Comparison of ENCODE assay signal across 8 mouse cellular contexts in the genomic region with DNA sequence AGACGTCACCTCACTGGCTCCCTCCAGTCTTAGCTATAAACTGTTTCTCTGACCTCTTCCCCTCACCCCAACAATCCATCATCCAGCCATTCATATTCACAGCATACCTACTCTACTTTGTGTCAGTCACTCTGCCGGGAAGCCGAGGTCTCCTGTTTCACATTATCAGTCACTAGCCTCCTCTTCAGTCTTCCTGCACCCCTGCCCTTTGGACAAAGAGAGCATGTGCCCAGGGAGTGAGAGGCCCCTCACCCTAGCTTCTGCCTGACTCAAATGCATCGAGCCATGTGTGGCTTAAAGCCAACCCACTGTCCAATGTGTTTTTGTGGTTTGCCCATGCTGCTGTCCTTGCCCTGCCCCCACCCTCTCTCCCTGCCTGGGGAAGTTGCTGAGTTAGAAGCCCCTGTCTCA. TPM values are rescaled to one million over a fixed set of nuclear protein-coding genes. Genes with fewer than 3 reads are reported as not detected.
A peak's percentile ranks its signal among the peaks of the same experiment; 100 is the strongest.
DNase-seq lines count a peak whose midpoint lies in the region; ATAC-seq lines count a peak whose summit lies in the region.

No protein-coding gene starts in this region.

- no peaks in the 10 kb centered on the region for H3K36me3 ChIP-seq in kidney, embryonic 14.5 days (ENCODE audit: control insufficient read depth, insufficient read depth, low read length)
- H3K36me3 ChIP-seq in embryonic facial prominence, embryonic 11.5 days (replicated peaks; ENCODE audit: control insufficient read depth, insufficient read depth, low read depth, low read length): no peaks in the 10 kb centered on the region
- H3K36me3 ChIP-seq in liver, embryonic 15.5 days (replicated peaks): no peaks in the 10 kb centered on the region

- H3K27me3 ChIP-seq in kidney, embryonic 14.5 days (ENCODE audit: control insufficient read depth, insufficient read depth, low read length): no peaks in the 10 kb centered on the region
- no peaks in the 10 kb centered on the region for H3K27me3 ChIP-seq in embryonic facial prominence, embryonic 11.5 days (ENCODE audit: control insufficient read depth, insufficient read depth, low read length)
- H3K27me3 ChIP-seq in liver, embryonic 15.5 days: no peaks in the 10 kb centered on the region

- H3K9me3 ChIP-seq in kidney, embryonic 14.5 days (ENCODE audit: control insufficient read depth, low read length): no peaks in the 10 kb centered on the region
- H3K9me3 ChIP-seq in embryonic facial prominence, embryonic 11.5 days (replicated peaks; ENCODE audit: control insufficient read depth, low read length): no peaks in the 10 kb centered on the region
- H3K9me3 ChIP-seq in liver, embryonic 15.5 days (replicated peaks): no peaks in the 10 kb centered on the region

- H3K4me3 ChIP-seq in kidney, embryonic 14.5 days (ENCODE audit: low read length): no peak overlapping the region
- no peak overlapping the region for H3K4me3 ChIP-seq in embryonic facial prominence, embryonic 11.5 days (ENCODE audit: low read depth, low read length)
- H3K4me3 ChIP-seq in liver, embryonic 15.5 days (replicated peaks): no peak overlapping the region

- ATAC-seq in kidney, embryonic 14.5 days (ENCODE audit: low FRiP score, low TSS enrichment): 0 out of 2 replicates have a peak, but pooled peaks have one; percentile 65
- 0 out of 2 replicates have a peak, but pooled peaks have one; percentile 39 for ATAC-seq in embryonic facial prominence, embryonic 11.5 days (replicated peaks; ENCODE audit: insufficient number of reproducible peaks, low FRiP score, low TSS enrichment, low read depth)
- peak; percentile 40 for ATAC-seq in liver, embryonic 15.5 days (ENCODE audit: insufficient read depth)

- H3K27ac ChIP-seq in kidney, embryonic 14.5 days (ENCODE audit: low read depth, low read length): no peak overlapping the region; the same call in 1 of the 2 replicates
- H3K27ac ChIP-seq in embryonic facial prominence, embryonic 11.5 days (replicated peaks; ENCODE audit: low read depth, low read length): no peak overlapping the region
- H3K27ac ChIP-seq in liver, embryonic 15.5 days (replicated peaks): no peak overlapping the region

- WGBS in kidney, embryonic 14.5 days: 8% methylated on average over 4 of the region's 4 CpGs
- 32% methylated on average over 4 of the region's 4 CpGs for WGBS in embryonic facial prominence, embryonic 11.5 days
- WGBS in liver, embryonic 15.5 days (ENCODE audit: insufficient replicate concordance): 8% methylated on average over 4 of the region's 4 CpGs

- no peak overlapping the region for H3K4me2 ChIP-seq in kidney, embryonic 14.5 days (replicated peaks; ENCODE audit: low read depth, low read length)
- no peak overlapping the region for H3K4me2 ChIP-seq in embryonic facial prominence, embryonic 11.5 days (ENCODE audit: low read depth, low read length)
- no peak overlapping the region for H3K4me2 ChIP-seq in liver, embryonic 15.5 days

- H3K9ac ChIP-seq in kidney, embryonic 14.5 days (ENCODE audit: low read depth, low read length): no peak overlapping the region
- no peak overlapping the region for H3K9ac ChIP-seq in embryonic facial prominence, embryonic 11.5 days (replicated peaks; ENCODE audit: low read length)
- H3K9ac ChIP-seq in liver, embryonic 15.5 days: no peak overlapping the region

- peak; percentile 18 to 37 for DNase-seq in adrenal gland, adult (ENCODE audit: inconsistent age in 2 of 2, low spot score in 1 of 2)
- no peak for DNase-seq in adrenal gland, postnatal 25 days
- DNase-seq in kidney, adult 8-10 months: no peak
- no peak for DNase-seq in embryonic facial prominence, embryonic 11.5 days (ENCODE audit: low spot score)
- no peak for DNase-seq in urinary bladder, postnatal 10 days (ENCODE audit: low spot score)
- no peak for DNase-seq in cerebellum, adult 9-10 months

- H3K4me1 ChIP-seq in kidney, embryonic 14.5 days (ENCODE audit: control insufficient read depth, insufficient read depth, low read length): no peaks in the 10 kb centered on the region
- no peaks in the 10 kb centered on the region for H3K4me1 ChIP-seq in embryonic facial prominence, embryonic 11.5 days (ENCODE audit: control insufficient read depth, insufficient read depth, low read length)
- H3K4me1 ChIP-seq in liver, embryonic 15.5 days (replicated peaks): peaks cover 4% of the 10 kb centered on the region; the same call in 1 of the 2 replicates

RNA-seq across cellular contexts. Expression of gene Reep1, which starts 28.2 kb away (rescaled TPM):
- total RNA-seq in adrenal gland, postnatal 25 days (2021): 5.6 and 7.6 TPM in 2 replicates
- 5.9 and 13.2 TPM in 2 replicates for polyA plus RNA-seq in kidney, embryonic 14.5 days (2014; fragmentation: Nextera tagmentation; extraction: Ambion mirVana)
- 25.1 and 27.8 TPM in 2 replicates for polyA plus RNA-seq in embryonic facial prominence, embryonic 11.5 days (2014; fragmentation: Nextera tagmentation; extraction: Ambion mirVana)
- polyA plus RNA-seq in liver, embryonic 15.5 days (2015; fragmentation: Nextera tagmentation; extraction: Ambion mirVana): 3.2 and 3.3 TPM in 2 replicates

Comparison
In these comparisons a context has a peak if more than half of its experiments do, and no peak if none do; other contexts are left out.
1. DNase-seq: peak in adrenal gland, adult (2 of 2); none in adrenal gland, postnatal 25 days (single experiment), kidney, adult 8-10 months (0 of 2), embryonic facial prominence, embryonic 11.5 days (single experiment), urinary bladder, postnatal 10 days (single experiment) and cerebellum, adult 9-10 months (single experiment).
2. Peak in every context shown above with its lines, with median percentiles within 50 percentile points of each other: ATAC-seq.